17 mouse cellular contexts compared by ENCODE assay signal in genomic region chr17:31273631-31274030, GRCm38 (mm10). TPM values are rescaled to one million over a fixed set of nuclear protein-coding genes. Genes with fewer than 3 reads are reported as not detected.
A peak's percentile ranks its signal among the peaks of the same experiment; 100 is the strongest.
DNase-seq lines count a peak whose midpoint lies in the region.
"Had no signal": no experiment of that assay in that cellular context is flagged by ENCODE, and none has a peak within 500 bp of the region (broad histone marks: within the 10 kb centered on the region; RNA-seq: fewer than 3 reads in every experiment).

No protein-coding gene starts in this region.

- DNase-seq in gastrocnemius, postnatal 36 days, result peak; percentile 1 to 11
- DNase-seq in gastrocnemius, adult 8-10 months (ENCODE audit: low spot score in 2 of 2), result no peak
- peak; percentile 5 for DNase-seq in right cerebral cortex, postnatal 14 days
- DNase-seq in right cerebral cortex, postnatal 4 days, result no peak
- peak; percentile 3 for DNase-seq in thymus, postnatal 14 days
- no peak for DNase-seq in thymus, postnatal 0 days (ENCODE audit: low spot score)
- DNase-seq: adrenal gland, adult 2 months; adrenal gland, postnatal 10 days; cerebellum, adult 11 months; cerebellum, adult 18-20 months; cerebellum, adult 8-10 months; cerebellum, adult 9-11 months; cerebellum, postnatal 14 days; cerebellum, postnatal 36 days; embryo, embryonic 11 days had no signal

- intact Hi-C loops in gastrocnemius, postnatal 36 days (cut with DNase I), result no loop called here

RNA-seq across cellular contexts. Expression of gene Rsph1, which starts 3.6 kb away (rescaled TPM):
- total RNA-seq in gastrocnemius, postnatal 36 days (2021), result 1 to 10 TPM; 7.7 to 8.6 TPM
- 1 to 10 TPM; 1.8 to 8.3 (median 4.9) TPM for total RNA-seq in gastrocnemius, adult 8-10 months (2022)
- polyA plus RNA-seq in thymus, postnatal 0 days (2015; fragmentation: Nextera tagmentation; extraction: Ambion mirVana), result 0.90 and 1.2 TPM in 2 replicates
- total RNA-seq: common myeloid progenitor, adult 5-6 weeks had no signal
- polyA plus RNA-seq: erythroblast, embryonic 14.5 days had no signal

RNA-seq across cellular contexts. Expression of gene Slc37a1, which starts 13.0 kb away (rescaled TPM):
- total RNA-seq in gastrocnemius, postnatal 36 days (2021), result 1 to 10 TPM; 3.3 to 3.6 TPM
- 1 to 10 TPM; 2.4 to 4.6 (median 3.0) TPM for total RNA-seq in gastrocnemius, adult 8-10 months (2022)
- 12.8 and 14.1 TPM in 2 replicates for polyA plus RNA-seq in thymus, postnatal 0 days (2015; fragmentation: Nextera tagmentation; extraction: Ambion mirVana)

Comparison
In these comparisons a context has a peak if more than half of its experiments do, and no peak if none do; other contexts are left out.
1. DNase-seq: peak in gastrocnemius, postnatal 36 days (2 of 2), right cerebral cortex, postnatal 14 days (single experiment) and thymus, postnatal 14 days (single experiment); none in gastrocnemius, adult 8-10 months (0 of 2), right cerebral cortex, postnatal 4 days (single experiment) and thymus, postnatal 0 days (single experiment).